Mouse (Mus musculus) kidney, postnatal 0 days (tissue): ENCODE measurements around the gene Ctxn2. TPM values are rescaled to one million over a fixed set of nuclear protein-coding genes. Genes with fewer than 3 reads are reported as not detected.
A peak's percentile ranks its signal among the peaks of the same experiment; 100 is the strongest.

Experiments
- ATAC-seq: fragments of 200-750 bp; cut with Nextera tagmentation; replicated peaks from 2 replicates; pipeline ENCODE4 v1.8.0; 2017; ENCODE audit warnings: low read depth, moderate number of reproducible peaks, moderate TSS enrichment, moderate library complexity; ENCODE audit not compliant: low FRiP score
- DNase-seq: peaks from one replicate; pipeline ENCODE4 v3.0.0-alpha.2; 2016; ENCODE audit warnings: low spot score
- H3K27ac ChIP-seq: fragments of 300-500 bp; sonication (generic); 2 replicates; pipeline ENCODE4 v1.5.1; 2014; ENCODE audit warnings: mild to moderate bottlenecking
- H3K27me3 ChIP-seq: fragments of 300-500 bp; sonication (generic); 2 replicates; pipeline ENCODE4 v1.6.1; 2014; ENCODE audit warnings: low read length, mixed read lengths; ENCODE audit not compliant: insufficient read depth
- H3K36me3 ChIP-seq: fragments of 300-500 bp; sonication (generic); 2 replicates; pipeline ENCODE4 v1.6.1; 2014; ENCODE audit warnings: low read length, mixed read lengths; ENCODE audit not compliant: insufficient read depth
- H3K4me1 ChIP-seq: fragments of 300-500 bp; sonication (generic); replicated peaks from 2 replicates; pipeline ENCODE4 v1.6.1; 2014; ENCODE audit warnings: antibody characterized with exemption, low read length, mixed read lengths; ENCODE audit not compliant: insufficient read depth
- H3K4me2 ChIP-seq: fragments of 300-500 bp; sonication (generic); 2 replicates; pipeline ENCODE4 v1.6.1; 2014; ENCODE audit warnings: mild to moderate bottlenecking, low read length, moderate library complexity, mixed read lengths
- H3K4me3 ChIP-seq: fragments of 300-500 bp; sonication (generic); replicated peaks from 2 replicates; pipeline ENCODE4 v1.5.1; 2014; ENCODE audit warnings: low read depth, low read length
- H3K9ac ChIP-seq: fragments of 300-500 bp; sonication (generic); 2 replicates; pipeline ENCODE4 v1.6.1; 2014; ENCODE audit warnings: low read depth, low read length
- H3K9me3 ChIP-seq: fragments of 300-500 bp; sonication (generic); replicated peaks from 2 replicates; pipeline ENCODE4 v1.6.1; 2016; ENCODE audit warnings: low read length, inconsistent platforms, mixed read lengths
- CTCF ChIP-seq: IDR thresholded peaks from 2 replicates; pipeline ENCODE4 v1.5.1; 2016; ENCODE audit warnings: antibody characterized with exemption, low read depth, mild to moderate bottlenecking, moderate library complexity
- WGBS: fragments of 180-500 bp; shearing (Covaris S2); extraction: QIAGEN DNeasy Blood & Tissue Kit; methylation state at CpG from one replicate; pipeline ENCODE4 v1.1.7; 2014; 5-methylcytosine and 5-hydroxymethylcytosine counted together
- polyA plus RNA-seq: library from polyadenylated mRNA; unstranded; fragments of >200 nt; fragmentation: Nextera tagmentation; extraction: Ambion mirVana; gene quantifications from 2 replicates; pipeline ENCODE4 v1.2.1, GENCODE M21; 2015

Gene Ctxn2
- polyA plus RNA-seq, 1 experiment from 2014 or later = not detected

GRCm38 (mm10) chr2:125178225-125178798, 41.8 kb downstream of the Ctxn2 start:
- no peak for TF ChIP-seq CTCF
- Histone ChIP-seq H3K36me3 (no peaks in the 10 kb centered on the region), H3K4me3 (no peak overlapping the region), H3K9ac (no peak overlapping the region), H3K4me1 (no peaks in the 10 kb centered on the region), H3K9me3 (no peaks in the 10 kb centered on the region), H3K27me3 (no peaks in the 10 kb centered on the region), H3K27ac (no peak overlapping the region), H3K4me2 (no peak overlapping the region)
- DNase-seq = no peak
- WGBS = 75% methylated on average over 7 of the region's 7 CpGs
- ATAC-seq = no peak

- Histone ChIP-seq H3K27ac (no peak overlapping the region), H3K9me3 (no peaks in the 10 kb centered on the region), H3K27me3 (no peaks in the 10 kb centered on the region), H3K4me1 (no peaks in the 10 kb centered on the region), H3K4me2 (no peak overlapping the region), H3K4me3 (no peak overlapping the region), H3K9ac (no peak overlapping the region), H3K36me3 (no peaks in the 10 kb centered on the region)
- ATAC-seq (no peak), DNase-seq (no peak)
- 80% methylated on average over 11 of the region's 11 CpGs for WGBS
- TF ChIP-seq CTCF = no peak
Observed at GRCm38 (mm10) chr2:125187904-125188303, 51.4 kb downstream of the Ctxn2 start.

GRCm38 (mm10) chr2:125189197-125189596, 52.7 kb downstream of the Ctxn2 start:
- ATAC-seq (peak; percentile 69), DNase-seq (peak; percentile 79)
- Histone ChIP-seq H3K4me3 (no peak overlapping the region), H3K9ac (no peak overlapping the region), H3K9me3 (no peaks in the 10 kb centered on the region), H3K36me3 (no peaks in the 10 kb centered on the region), H3K27me3 (no peaks in the 10 kb centered on the region), H3K4me1 (no peaks in the 10 kb centered on the region), H3K4me2 (no peak overlapping the region), H3K27ac (no peak overlapping the region)
- peak; percentile 97 for TF ChIP-seq CTCF
- 2% methylated on average over 2 of the region's 2 CpGs for WGBS

GRCm38 (mm10) chr2:125192905-125193304, 56.4 kb downstream of the Ctxn2 start:
- no peaks in the 10 kb centered on the region for H3K27me3 ChIP-seq
- no peak for TF ChIP-seq CTCF
- ATAC-seq = no peak
- no peaks in the 10 kb centered on the region for H3K4me1 ChIP-seq
- H3K36me3 ChIP-seq = no peaks in the 10 kb centered on the region
- H3K4me2 ChIP-seq = no peak overlapping the region
- H3K9me3 ChIP-seq = no peaks in the 10 kb centered on the region
- H3K4me3 ChIP-seq = no peak overlapping the region
- H3K27ac ChIP-seq = no peak overlapping the region
- DNase-seq = no peak
- no peak overlapping the region for H3K9ac ChIP-seq

GRCm38 (mm10) chr2:125196771-125197170, 60.3 kb downstream of the Ctxn2 start:
- TF ChIP-seq CTCF = no peak
- Histone ChIP-seq H3K4me2 (no peak overlapping the region), H3K9me3 (no peaks in the 10 kb centered on the region), H3K27ac (no peak overlapping the region), H3K9ac (no peak overlapping the region), H3K4me1 (no peaks in the 10 kb centered on the region), H3K36me3 (no peaks in the 10 kb centered on the region), H3K4me3 (no peak overlapping the region), H3K27me3 (no peaks in the 10 kb centered on the region)
- DNase-seq (no peak), ATAC-seq (no peak)
- 67% methylated on average over 7 of the region's 7 CpGs for WGBS

Other genes with a start within 250 kb of the Ctxn2 start
- gene Slc24a5, start 68.6 kb upstream of the Ctxn2 start, polyA plus RNA-seq = 3.2 and 4.9 TPM in 2 replicates
- 78.3 and 79.6 TPM in 2 replicates for gene Myef2, start 13.0 kb upstream of the Ctxn2 start, polyA plus RNA-seq
- gene Slc12a1, start 15.8 kb downstream of the Ctxn2 start, polyA plus RNA-seq = 219 and 221 TPM in 2 replicates
- 133 and 141 TPM in 2 replicates for gene Dut, start 110.5 kb downstream of the Ctxn2 start, polyA plus RNA-seq